Mouse (Mus musculus) 3134 (cell line): ENCODE data around the gene Hjurp.

Experiments used
- DNase-seq: peaks from one replicate; pipeline ENCODE4 v3.0.0-alpha.2; 2011; ENCODE audit warnings: low spot score; ENCODE audit not compliant: insufficient read length; ENCODE audit errors: extremely low read depth

Gene Hjurp

GRCm38 (mm10) chr1:88282301-88282700, 4.9 kb upstream of the Hjurp start:
- no peak for DNase-seq

GRCm38 (mm10) chr1:88280006-88280690, 2.7 kb upstream of the Hjurp start:
- no peak for DNase-seq

- DNase-seq, result no peak
These were observed 1.9 kb upstream of the Hjurp start for GRCm38 (mm10) chr1:88279111-88280005.

GRCm38 (mm10) chr1:88277818-88278511, 532 bp upstream of the Hjurp start:
- DNase-seq, result peak; percentile 52

GRCm38 (mm10) chr1:88276524-88277097, 822 bp downstream of the Hjurp start:
- DNase-seq, result no peak

GRCm38 (mm10) chr1:88275698-88276523, 1.5 kb downstream of the Hjurp start:
- DNase-seq, result no peak

- DNase-seq, result no peak
These were observed 2.3 kb downstream of the Hjurp start for GRCm38 (mm10) chr1:88275078-88275680.

GRCm38 (mm10) chr1:88274371-88275077, 2.9 kb downstream of the Hjurp start:
- no peak for DNase-seq

GRCm38 (mm10) chr1:88273832-88274231, 3.6 kb downstream of the Hjurp start:
- no peak for DNase-seq

GRCm38 (mm10) chr1:88273326-88273725, 4.1 kb downstream of the Hjurp start:
- no peak for DNase-seq

- no peak for DNase-seq
These were observed 4.6 kb downstream of the Hjurp start for GRCm38 (mm10) chr1:88272851-88273250.

GRCm38 (mm10) chr1:88269539-88270309, 7.7 kb downstream of the Hjurp start:
- DNase-seq, result no peak

- DNase-seq, result no peak
These were observed 9.4 kb downstream of the Hjurp start for GRCm38 (mm10) chr1:88268070-88268469.

- no peak for DNase-seq
These were observed 9.9 kb downstream of the Hjurp start for GRCm38 (mm10) chr1:88267489-88267888.

GRCm38 (mm10) chr1:88266123-88266522, 11.3 kb downstream of the Hjurp start:
- DNase-seq, result no peak

GRCm38 (mm10) chr1:88264869-88265240, 12.6 kb downstream of the Hjurp start:
- no peak for DNase-seq

- no peak for DNase-seq
These were observed 13.1 kb downstream of the Hjurp start for GRCm38 (mm10) chr1:88264237-88264868.

GRCm38 (mm10) chr1:88263778-88264177, 13.7 kb downstream of the Hjurp start:
- DNase-seq, result no peak
